Mouse (Mus musculus) gastrocnemius, postnatal 36 days (tissue): ENCODE results near the gene Vmn1r22. TPM values are rescaled to one million over a fixed set of nuclear protein-coding genes. Genes with fewer than 3 reads are reported as not detected.
"Not testable (repeated sequence)": the region's sequence is repeated elsewhere in the genome, so short reads cannot be mapped to it uniquely, and the experiment has no call there.

Experiments used
- DNase-seq, 2 experiments: peaks; one replicate each; pipeline ENCODE4 v3.0.0; 2022
- intact Hi-C: fragments of 180-260 bp; cut with DNase I; formaldehyde crosslinking; loops from one replicate; pipeline ENCODE4 v1.15.1; 2025
- long read RNA-seq, 2 experiments: library from polyadenylated mRNA; stranded (forward); transcript quantifications; one replicate each; pipeline ENCODE4 v2.0.0; 2021
- total RNA-seq, 2 experiments: library from RNA; stranded (reverse); gene quantifications; 2 replicates each; pipeline ENCODE4 v1.2.3; 2021

Vmn1r22 gene
- total RNA-seq, result not detected
- long read RNA-seq, experiment 1, result 0 reads
- long read RNA-seq, experiment 2, result 0 reads

GRCm38 (mm10) chr6:57907928-57908327 lies at the start of gene Vmn1r22:
Vmn1r22 (minus strand) TSS chr6:57908028.
- no peak for DNase-seq
- intact Hi-C loops, result no loop called here

GRCm38 (mm10) chr6:57926738-57927137 lies 18.9 kb upstream of the Vmn1r22 start, which contains the start of gene Vmn1r23:
Vmn1r23 (minus strand) TSS chr6:57926838.
- DNase-seq, result no peak

DNA sequence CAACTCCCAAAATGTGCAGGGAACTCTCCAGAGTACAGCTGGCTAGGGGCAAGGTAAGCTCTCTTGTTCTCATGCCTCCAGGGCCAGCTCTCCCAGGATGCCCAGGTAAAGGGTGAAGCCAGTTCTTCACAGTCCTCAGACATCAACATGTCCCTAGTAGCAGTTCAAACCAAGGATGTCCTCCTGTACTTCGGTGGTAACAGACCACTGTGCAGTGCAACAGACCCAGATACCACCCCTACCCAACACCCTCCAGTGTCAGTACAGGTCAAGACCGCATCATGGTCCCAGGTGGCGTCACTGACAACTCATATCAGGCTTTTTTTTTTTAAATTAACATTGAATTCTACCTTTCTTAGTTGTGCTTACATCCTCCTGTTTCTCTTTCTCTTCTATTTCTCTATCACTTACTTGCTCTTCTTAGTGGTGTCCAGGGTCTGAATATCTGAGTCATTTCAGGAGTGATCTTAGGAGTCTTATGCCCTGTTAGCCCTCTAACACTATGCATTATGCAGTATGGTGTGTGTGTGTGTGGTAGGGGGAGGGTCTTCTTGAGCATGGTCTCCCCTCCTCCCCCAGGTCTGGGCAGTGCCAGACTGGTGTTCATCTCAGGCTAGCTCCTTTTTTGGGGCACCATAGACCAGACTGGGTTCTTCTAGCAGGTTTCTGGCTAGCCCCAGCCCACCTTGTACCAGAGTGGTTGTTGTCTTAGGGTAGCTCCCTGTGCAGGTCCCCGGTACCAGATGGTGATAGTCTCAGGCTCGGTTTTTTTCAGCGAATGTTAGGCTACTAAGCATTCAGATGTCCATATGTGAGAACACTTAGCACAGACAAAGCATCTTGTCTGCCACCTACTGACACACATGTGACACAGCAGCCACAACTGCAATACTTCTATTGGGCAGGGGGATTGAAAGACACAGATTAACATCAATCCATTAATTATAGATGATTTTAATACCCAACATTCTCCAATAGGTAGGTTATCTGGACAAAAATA lies 48.5 kb downstream of the Vmn1r22 start:
- intact Hi-C loops, result loop anchor here (5.0 to 10.0 kb wide), 2 partner anchors 247 to 425 kb away; no protein-coding TSS in a partner anchor
- no peak for DNase-seq

More at GRCm38 (mm10) chr6:57926738-57927137, 18.9 kb upstream of the Vmn1r22 start, which contains the start of gene Vmn1r23:
- intact Hi-C loops, result no loop called here

DNA sequence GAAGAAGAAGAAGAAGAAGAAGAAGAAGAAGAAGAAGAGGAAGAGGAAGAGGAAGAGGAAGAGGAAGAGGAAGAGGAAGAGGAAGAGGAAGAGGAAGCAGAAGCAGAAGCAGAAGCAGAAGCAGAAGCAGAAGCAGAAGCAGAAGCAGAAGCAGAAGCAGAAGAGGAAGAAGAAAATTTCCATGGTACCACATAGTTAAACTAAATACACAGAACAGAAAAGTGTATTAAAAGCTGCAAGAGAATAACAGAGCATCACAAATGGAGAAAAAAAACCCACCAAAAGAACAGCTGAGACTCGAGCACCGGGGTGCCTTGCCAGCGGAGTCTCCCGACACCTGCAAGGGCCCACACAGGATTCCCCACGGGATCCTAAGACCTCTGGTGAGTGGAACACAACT lies 56.7 kb downstream of the Vmn1r22 start:
- not testable (repeated sequence) for DNase-seq
- intact Hi-C loops, result loop anchor here (10.0 kb wide), 1 partner anchor 416 kb away; no protein-coding TSS in a partner anchor

DNA sequence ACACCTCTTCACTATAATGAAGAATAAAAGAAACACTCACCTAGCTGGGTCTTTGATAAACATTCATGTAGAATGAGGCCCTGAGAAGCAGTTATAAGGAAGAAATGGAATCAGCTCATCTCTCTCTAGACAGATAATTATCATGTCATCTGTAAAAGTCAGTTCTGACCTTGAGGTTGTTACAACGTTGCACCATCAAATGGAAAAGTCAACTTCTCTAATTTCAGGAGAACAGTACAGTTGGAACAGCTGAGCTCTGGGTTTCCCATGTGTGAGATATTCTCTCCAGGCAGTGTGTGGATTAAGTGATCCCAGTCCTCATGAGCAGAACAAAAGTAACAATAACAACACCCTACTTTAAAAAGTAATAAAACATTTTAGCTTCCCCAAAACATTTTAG lies 57.5 kb downstream of the Vmn1r22 start, which contains the start of gene Vmn1r21:
Gene Vmn1r21, minus strand, starts transcription at position 58 of the 400 bp plus-strand sequence.
- intact Hi-C loops, result loop anchor here (10.0 kb wide), 1 partner anchor 415 kb away; no protein-coding TSS in a partner anchor
- no peak for DNase-seq

Other genes with a start within 250 kb of the Vmn1r22 start
- 10 to 100 TPM; 11.8 TPM for gene Pyurf, start 215.9 kb downstream of the Vmn1r22 start, total RNA-seq
- 1 to 10 TPM; 7.3 to 9.7 TPM for gene Lancl2, start 205.5 kb downstream of the Vmn1r22 start, total RNA-seq
- 1 to 10 TPM; 3.8 to 4.6 TPM for gene Vopp1, start 82.9 kb downstream of the Vmn1r22 start, total RNA-seq
- not detected for gene Vmn1r21, start 57.7 kb downstream of the Vmn1r22 start, total RNA-seq
- not detected for gene Vmn1r23, start 18.8 kb upstream of the Vmn1r22 start, total RNA-seq
- gene Vmn1r24, start 53.5 kb upstream of the Vmn1r22 start, total RNA-seq, result not detected
- gene Vmn1r25, start 72.8 kb upstream of the Vmn1r22 start, total RNA-seq, result not detected
- not detected for gene Vmn1r26, start 107.1 kb upstream of the Vmn1r22 start, total RNA-seq